ENCODE assay signal across 36 mouse cellular contexts in the genomic region with DNA sequence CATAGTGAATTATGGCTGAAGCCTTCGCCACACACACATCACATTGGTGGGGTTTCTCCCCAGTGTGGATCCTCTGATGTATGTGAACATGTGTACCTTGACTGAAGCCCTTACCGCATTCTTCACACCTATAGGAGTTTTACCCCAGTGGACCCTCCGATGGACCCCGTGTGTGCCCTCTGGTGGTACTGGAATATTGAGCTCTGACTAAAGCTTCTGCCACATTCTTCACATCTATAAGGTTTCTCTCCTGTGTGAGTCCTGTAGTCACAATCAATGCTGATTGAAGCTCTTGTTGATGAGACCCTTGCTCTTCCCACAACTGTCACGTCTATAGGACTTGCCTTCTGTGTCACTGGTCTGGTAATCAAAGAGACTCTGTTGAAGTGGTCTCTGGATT. TPM values are rescaled to one million over a fixed set of nuclear protein-coding genes. Genes with fewer than 3 reads are reported as not detected.
DNase-seq lines count a peak whose midpoint lies in the region; ATAC-seq and TF ChIP-seq lines count a peak whose summit lies in the region.
"Had no signal": no experiment of that assay in that cellular context is flagged by ENCODE, and none has a peak within 500 bp of the region (broad histone marks: within the 10 kb centered on the region; RNA-seq: fewer than 3 reads in every experiment).

No protein-coding gene starts in this region.

- peaks cover 26% of the 10 kb centered on the region for H3K36me3 ChIP-seq in G1E (replicated peaks)

- H3K4me3 ChIP-seq in gastrocnemius, adult 2 months = no peak overlapping the region
- no peak overlapping the region for H3K4me3 ChIP-seq in G1E (ENCODE audit: low read depth, low read length)
- H3K4me3 ChIP-seq: embryonic facial prominence, embryonic 15.5 days; forebrain, embryonic 12.5 days; hindbrain, embryonic 12.5 days; intestine, embryonic 15.5 days; limb, embryonic 12.5 days; liver, embryonic 15.5 days; lung, embryonic 15.5 days; midbrain, embryonic 10.5 days; myocyte; neural tube, embryonic 12.5 days had no signal

- ATAC-seq in G1E (ENCODE audit: extremely low read depth, insufficient number of reproducible peaks, low FRiP score, poor library complexity, severe bottlenecking) = no peak
- ATAC-seq: activated CD4-positive, CD25-positive, alpha-beta regulatory T cell, adult 4 months; forebrain, postnatal 0 days; hindbrain, postnatal 0 days; intestine, embryonic 15.5 days had no signal

- no peak for DNase-seq in gastrocnemius, adult 2 months
- DNase-seq in gastrocnemius, adult 8-10 months (ENCODE audit: low spot score in 2 of 2) = no peak
- peak; percentile 41 for DNase-seq in testis, postnatal 10 days (ENCODE audit: low spot score)
- DNase-seq in testis, postnatal 14 days (ENCODE audit: low spot score) = no peak
- DNase-seq in G1E (ENCODE audit: low spot score) = no peak
- peak; percentile 2 for DNase-seq in adipocyte (ENCODE audit: low spot score)
- no peak for DNase-seq in right cerebral cortex, postnatal 14 days
- DNase-seq in urinary bladder, postnatal 14 days (ENCODE audit: low spot score) = no peak
- DNase-seq: adrenal gland, postnatal 14 days; cerebellum, adult 18-20 months; cerebellum, postnatal 14 days; forebrain, postnatal 0 days; gastrocnemius, postnatal 14 days; heart, postnatal 36 days; kidney, adult 2 months; layer of hippocampus, postnatal 36 days; right cerebral cortex, adult 18-20 months had no signal

- 0 out of 2 replicates have a peak, but pooled peaks cover 8% of the 10 kb centered on the region for H3K9me3 ChIP-seq in G1E (replicated peaks)
- H3K9me3 ChIP-seq: embryonic facial prominence, embryonic 15.5 days; forebrain, embryonic 12.5 days; hindbrain, embryonic 12.5 days; intestine, embryonic 15.5 days; liver, embryonic 15.5 days; lung, embryonic 15.5 days; midbrain, embryonic 10.5 days had no signal

- 0 out of 2 replicates have a peak, but pooled peaks have one; percentile 0 for TF ChIP-seq CTCF in gastrocnemius, adult 2 months (IDR thresholded peaks at IDR 0.05)
- 0 out of 2 replicates have a peak, but pooled peaks have one; percentile 3 for TF ChIP-seq CTCF in G1E (IDR thresholded peaks at IDR 0.05; ENCODE audit: low read depth, low read length)

- H3K4me1 ChIP-seq in G1E (ENCODE audit: insufficient read depth, low read depth, low read length) = no peaks in the 10 kb centered on the region; the same call in 1 of the 2 replicates
- H3K4me1 ChIP-seq: embryonic facial prominence, embryonic 15.5 days; forebrain, embryonic 12.5 days; hindbrain, embryonic 12.5 days; intestine, embryonic 15.5 days; limb, embryonic 12.5 days; liver, embryonic 15.5 days; lung, embryonic 15.5 days; midbrain, embryonic 10.5 days; neural tube, embryonic 12.5 days had no signal

- intact Hi-C loops in gastrocnemius, adult 2 months (cut with DNase I) = no loop called here

- no peak overlapping the region for H3K27ac ChIP-seq in gastrocnemius, adult 2 months
- H3K27ac ChIP-seq: embryonic facial prominence, embryonic 15.5 days; forebrain, embryonic 12.5 days; hindbrain, embryonic 12.5 days; hindbrain, postnatal 0 days; intestine, embryonic 15.5 days; limb, embryonic 12.5 days; liver, embryonic 15.5 days; lung, embryonic 15.5 days; midbrain, embryonic 10.5 days; neural tube, embryonic 12.5 days had no signal

- 0 out of 2 replicates have a peak, but pooled peaks cover 2% of the 10 kb centered on the region for H3K27me3 ChIP-seq in G1E (ENCODE audit: insufficient read depth, low read length)
- H3K27me3 ChIP-seq: embryonic facial prominence, embryonic 15.5 days; forebrain, embryonic 12.5 days; hindbrain, embryonic 12.5 days; intestine, embryonic 15.5 days; limb, embryonic 12.5 days; liver, embryonic 15.5 days; lung, embryonic 15.5 days; neural tube, embryonic 12.5 days had no signal

RNA-seq across cellular contexts. Expression of a gene that starts 13.4 kb away (rescaled TPM):
- 1 to 10 TPM; 2.6 to 4.1 TPM for total RNA-seq in gastrocnemius, adult 2 months (2021)
- total RNA-seq in gastrocnemius, adult 8-10 months (2022) = 1 to 10 TPM; 2.8 to 4.9 (median 3.3) TPM
- total RNA-seq in G1E (2014; fragmentation: Nextera tagmentation) (14.7 and 19.0 TPM in 2 replicates), G1E (2017) (21.5 and 23.2 TPM in 2 replicates)
- 3.9 and 5.0 TPM in 2 replicates for polyA plus RNA-seq in G1E (2012)

RNA-seq across cellular contexts. Expression of a gene that starts 17.4 kb away (rescaled TPM):
- 1 to 10 TPM; 4.3 to 5.9 TPM for total RNA-seq in gastrocnemius, adult 2 months (2021)
- 1 to 10 TPM; 5.9 to 6.9 (median 6.2) TPM for total RNA-seq in gastrocnemius, adult 8-10 months (2022)
- total RNA-seq in G1E (2014; fragmentation: Nextera tagmentation) (1.9 and 2.4 TPM in 2 replicates), G1E (2017) (2.3 and 2.4 TPM in 2 replicates)
- polyA plus RNA-seq in G1E (2012) = 0.36 and 0.79 TPM in 2 replicates

RNA-seq across cellular contexts. Expression of a gene that starts 28.8 kb away (rescaled TPM):
- total RNA-seq in gastrocnemius, adult 2 months (2021) = 1 to 10 TPM; 2.4 to 2.5 TPM
- 1 to 10 TPM; 1.7 to 3.1 (median 2.9) TPM for total RNA-seq in gastrocnemius, adult 8-10 months (2022)
- total RNA-seq in G1E (2014; fragmentation: Nextera tagmentation) (8.9 and 12.5 TPM in 2 replicates), G1E (2017) (5.4 and 6.0 TPM in 2 replicates)
- polyA plus RNA-seq in G1E (2012) = 3.1 and 3.5 TPM in 2 replicates

RNA-seq across cellular contexts. Expression of a gene that starts 33.1 kb away (rescaled TPM):
- total RNA-seq in gastrocnemius, adult 2 months (2021) = 1 to 10 TPM; 1.9 to 2.3 TPM
- total RNA-seq in gastrocnemius, adult 8-10 months (2022) = 1 to 10 TPM; 2.0 to 2.4 (median 2.2) TPM
- total RNA-seq in G1E (2014; fragmentation: Nextera tagmentation) = 0.30 TPM in 1 of 2 replicates, not detected in the other
- total RNA-seq in G1E (2017) = 0.17 and 0.22 TPM in 2 replicates
- not detected in 2 replicates for polyA plus RNA-seq in G1E (2012)

RNA-seq across cellular contexts. Expression of a gene that starts 46.1 kb away (rescaled TPM):
- not detected for total RNA-seq in gastrocnemius, adult 2 months (2021)
- not detected for total RNA-seq in gastrocnemius, adult 8-10 months (2022)
- total RNA-seq in G1E (2014; fragmentation: Nextera tagmentation) = not detected in 2 replicates
- not detected in 2 replicates for total RNA-seq in G1E (2017)
- polyA plus RNA-seq in G1E (2012) = not detected in 2 replicates
- total RNA-seq: adrenal gland, postnatal 14 days; forebrain, postnatal 0 days; gastrocnemius, postnatal 14 days; granulocyte monocyte progenitor cell, adult 5-6 weeks; heart, postnatal 36 days; hindbrain, postnatal 0 days; layer of hippocampus, adult 8-10 months; layer of hippocampus, postnatal 36 days; left cerebral cortex, postnatal 25 days; liver, adult 2 months; megakaryocyte progenitor cell, adult 5-6 weeks; midbrain, postnatal 0 days had no signal
- polyA plus RNA-seq: activated CD4-positive, CD25-positive, alpha-beta regulatory T cell, adult 4 months; embryonic facial prominence, embryonic 15.5 days; forebrain, embryonic 12.5 days; forebrain, postnatal 0 days; heart, embryonic 11.5 days; hindbrain, embryonic 12.5 days; liver, adult 2 months; liver, embryonic 15.5 days; lung, embryonic 15.5 days; neural tube, embryonic 12.5 days had no signal

Comparison
In these comparisons a context has a peak if more than half of its experiments do, and no peak if none do; other contexts are left out.
1. DNase-seq: peak in testis, postnatal 10 days (single experiment) and adipocyte (single experiment); none in gastrocnemius, adult 2 months (single experiment), gastrocnemius, adult 8-10 months (0 of 2), testis, postnatal 14 days (single experiment), G1E (single experiment), right cerebral cortex, postnatal 14 days (single experiment) and urinary bladder, postnatal 14 days (single experiment).